Mouse (Mus musculus) brain, adult 2 months (tissue): ENCODE results near the gene Fam122a.

Source experiments
- DNase-seq: peaks from one replicate; pipeline ENCODE4 v3.0.0; 2011; ENCODE audit warnings: low read depth, low spot score

Gene Fam122a

GRCm38 (mm10) chr19:24476929-24477882, at the start of gene Fam122a:
Fam122a (minus strand) TSS chr19:24477356.
- peak; percentile 95 for DNase-seq

GRCm38 (mm10) chr19:24523476-24524313, 46.5 kb upstream of the Fam122a start:
- peak; percentile 98 for DNase-seq

DNA sequence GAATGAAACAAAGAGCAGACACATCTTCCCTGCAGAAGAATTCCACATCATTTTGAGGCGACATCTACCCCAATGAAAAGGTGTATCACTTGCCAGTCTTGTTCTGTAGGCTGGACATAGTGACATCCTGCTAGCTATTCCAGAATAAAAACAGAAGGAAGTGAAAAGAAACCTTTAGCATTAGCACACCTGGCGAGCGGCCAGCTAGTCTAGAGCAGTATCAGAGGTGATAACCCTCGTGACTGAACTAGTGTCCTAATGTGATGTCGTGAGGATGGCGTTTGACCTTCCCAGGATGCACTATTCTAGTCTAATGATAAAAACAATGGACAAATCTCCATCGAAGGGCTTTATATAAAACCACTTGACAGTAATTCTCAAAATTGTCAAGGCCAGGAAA, 44.8 kb upstream of the Fam122a start:
- DNase-seq = no peak

- no peak for DNase-seq
Measured at GRCm38 (mm10) chr19:24521146-24521545, 44.0 kb upstream of the Fam122a start.

- DNase-seq = no peak
Measured at GRCm38 (mm10) chr19:24519732-24520409, 42.7 kb upstream of the Fam122a start.

DNA sequence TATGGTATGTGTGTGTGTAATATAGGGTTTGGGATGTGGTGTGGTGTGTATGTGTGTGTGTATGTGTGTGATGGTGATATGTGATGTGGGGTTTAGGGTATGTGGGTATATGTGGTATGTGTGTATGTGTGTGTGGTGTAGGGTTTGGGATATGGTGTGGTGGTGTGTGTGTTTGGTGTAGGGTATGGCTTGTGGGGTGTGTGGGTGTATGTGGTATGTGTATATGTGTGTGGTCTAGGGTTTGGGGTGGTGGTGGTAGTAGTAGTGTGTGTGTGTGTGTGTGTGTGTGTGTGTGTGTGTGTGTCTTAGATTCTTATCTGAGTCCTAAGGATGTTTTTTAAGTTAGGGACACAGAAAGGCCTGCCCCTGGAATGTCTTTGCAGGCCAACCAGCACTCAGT, 41.2 kb upstream of the Fam122a start:
- DNase-seq = no peak

- DNase-seq = no peak
Measured at GRCm38 (mm10) chr19:24517057-24517456, 39.9 kb upstream of the Fam122a start.

DNA sequence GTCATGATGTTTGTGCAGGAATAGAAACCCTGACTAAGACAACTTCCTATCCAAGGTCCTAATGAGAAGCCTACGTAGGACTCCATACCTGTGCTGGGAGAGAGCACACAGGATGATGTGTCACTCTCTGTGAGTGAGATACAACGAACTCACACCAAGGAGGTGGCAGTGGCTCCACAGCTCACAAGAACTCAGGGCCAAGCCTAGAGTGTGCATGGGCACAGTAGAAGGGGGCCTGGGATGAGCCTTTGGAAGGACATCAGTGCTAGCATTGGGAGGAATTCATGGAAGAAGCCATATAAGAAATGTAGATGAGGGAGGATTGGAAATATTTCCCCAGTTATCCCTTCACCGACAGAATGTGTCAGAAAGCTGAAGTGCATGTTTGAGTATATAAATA, 38.8 kb upstream of the Fam122a start:
- no peak for DNase-seq

DNA sequence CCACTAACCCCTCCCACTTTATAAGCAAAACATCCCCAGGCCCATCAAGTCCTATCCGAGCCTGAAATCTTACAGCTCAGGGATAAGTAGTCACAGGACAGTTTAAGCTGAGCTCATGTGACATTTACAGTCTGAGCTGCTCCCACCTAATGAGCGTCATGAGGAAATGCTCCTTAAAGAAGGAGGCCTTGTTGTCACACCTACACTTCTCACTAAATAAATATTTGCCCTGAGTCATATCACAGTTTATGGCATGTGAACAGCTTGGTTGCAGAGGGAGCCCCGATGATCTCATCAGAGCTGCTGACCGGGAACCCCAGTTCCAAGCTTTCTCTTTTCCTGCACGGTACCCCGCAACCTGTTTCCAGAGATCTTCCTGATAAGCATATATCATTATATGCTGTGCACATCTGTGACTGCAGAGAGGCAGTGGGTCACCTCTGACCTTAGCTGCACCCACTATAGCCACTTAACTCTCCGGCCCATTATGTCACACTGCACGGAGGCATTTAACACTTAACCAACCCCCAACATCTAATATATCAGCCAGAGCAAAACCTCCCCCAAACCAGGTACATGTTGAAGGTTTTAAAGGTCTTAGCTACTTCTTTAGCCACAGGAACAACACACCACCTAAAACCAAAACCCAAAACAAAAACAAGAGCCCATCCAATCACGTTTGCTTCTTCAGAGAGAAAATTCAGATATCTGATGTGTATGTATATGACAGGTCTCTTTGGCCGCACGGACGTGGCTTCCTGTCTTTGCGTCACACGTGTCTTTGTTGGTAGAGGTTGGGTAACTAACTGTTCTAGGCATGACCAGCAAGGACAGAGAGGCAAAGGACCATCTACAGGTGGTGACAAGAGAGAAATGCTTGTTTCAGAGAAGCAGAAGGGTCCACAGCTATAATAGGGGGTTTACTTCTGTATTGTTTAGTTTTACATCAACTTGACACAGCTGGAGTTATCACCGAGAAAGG, 37.8 kb upstream of the Fam122a start:
- no peak for DNase-seq

GRCm38 (mm10) chr19:24513105-24513843, 36.1 kb upstream of the Fam122a start:
- no peak for DNase-seq

DNA sequence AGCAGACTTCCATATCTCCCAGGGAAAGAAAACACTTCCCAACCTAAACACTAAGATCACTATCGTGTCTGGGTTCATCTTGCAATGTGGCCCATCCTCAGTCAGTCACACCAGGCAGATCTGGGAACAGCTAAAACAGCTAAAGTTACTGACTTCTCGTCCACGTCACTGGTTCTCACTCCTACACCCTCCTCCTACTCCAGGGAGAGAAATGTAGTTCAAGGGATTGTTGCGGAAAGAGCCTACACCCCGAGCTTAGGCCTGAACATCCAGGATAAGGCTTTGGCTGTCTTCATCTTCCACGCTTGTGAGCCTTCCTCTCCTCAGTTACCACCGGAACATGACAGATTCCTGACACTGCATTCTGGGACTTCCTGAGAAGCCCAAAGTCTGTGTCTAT, 34.8 kb upstream of the Fam122a start:
- peak; percentile 46 for DNase-seq

- no peak for DNase-seq
Measured at GRCm38 (mm10) chr19:24509391-24509790, 32.2 kb upstream of the Fam122a start.

DNA sequence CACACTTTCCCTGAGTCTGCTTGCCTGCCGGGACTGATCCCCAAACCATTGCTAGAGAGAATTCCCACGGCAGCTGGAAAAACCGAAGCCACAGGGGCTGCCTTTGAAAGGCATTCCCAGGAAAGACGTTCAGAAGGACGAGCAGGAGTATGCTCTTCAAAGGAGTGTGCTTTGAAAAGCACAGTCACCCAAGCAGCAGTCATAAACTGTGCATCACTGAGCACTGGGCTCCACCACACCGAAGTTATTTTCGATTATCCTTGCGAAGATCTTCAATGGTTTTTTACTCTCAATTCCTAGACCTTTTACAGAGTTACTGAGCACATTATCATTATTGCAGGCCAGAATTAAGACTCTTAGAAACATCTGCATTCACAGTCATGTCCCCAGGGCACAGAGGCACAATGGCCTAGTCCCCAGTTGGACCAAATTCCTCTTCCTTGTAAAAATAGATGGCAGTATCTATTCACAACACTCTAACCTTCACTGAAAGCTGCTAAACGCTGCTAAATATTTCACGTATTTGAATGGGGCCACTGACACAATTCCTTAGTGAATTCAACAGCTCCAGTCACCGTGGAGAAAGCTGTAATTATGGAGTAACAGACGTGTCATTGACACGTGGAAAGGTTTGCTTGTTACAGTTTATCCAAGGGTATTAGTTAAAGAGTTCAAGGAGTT, 31.1 kb upstream of the Fam122a start:
- no peak for DNase-seq

DNA sequence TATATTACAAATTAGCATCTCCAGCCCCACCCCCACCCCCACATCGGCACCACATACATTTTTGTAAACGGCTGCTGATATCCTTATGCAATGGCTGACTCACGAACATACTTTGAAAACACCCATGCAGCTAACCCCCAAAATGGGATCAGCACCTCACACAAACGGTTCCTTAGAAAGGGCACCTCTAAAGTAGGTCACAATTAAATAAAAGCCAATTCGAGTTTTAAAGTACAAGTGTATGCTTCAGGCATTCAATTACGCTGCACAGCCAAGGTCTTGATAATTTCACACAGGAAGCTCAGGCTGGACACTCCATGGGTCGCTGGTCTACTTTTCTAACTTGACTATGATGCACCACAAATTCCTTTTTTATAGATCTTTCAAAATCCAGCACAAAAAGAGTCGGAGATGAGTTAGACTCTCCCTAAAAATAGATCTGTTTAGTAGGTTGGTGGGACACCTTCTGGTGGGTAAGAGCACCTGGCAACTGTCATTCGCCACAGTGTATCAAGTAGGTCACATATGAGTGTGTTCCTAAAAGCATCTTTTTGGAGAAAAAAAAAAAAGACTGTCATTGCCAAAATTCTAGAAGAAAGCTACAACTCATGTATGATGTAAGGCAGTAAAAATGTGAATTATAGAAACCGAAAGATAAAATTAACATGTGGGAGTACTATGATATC, 25.7 kb upstream of the Fam122a start:
- DNase-seq = peak; percentile 76

GRCm38 (mm10) chr19:24501525-24501924, 24.4 kb upstream of the Fam122a start:
- no peak for DNase-seq

- no peak for DNase-seq
Measured at GRCm38 (mm10) chr19:24500431-24500830, 23.3 kb upstream of the Fam122a start.

DNA sequence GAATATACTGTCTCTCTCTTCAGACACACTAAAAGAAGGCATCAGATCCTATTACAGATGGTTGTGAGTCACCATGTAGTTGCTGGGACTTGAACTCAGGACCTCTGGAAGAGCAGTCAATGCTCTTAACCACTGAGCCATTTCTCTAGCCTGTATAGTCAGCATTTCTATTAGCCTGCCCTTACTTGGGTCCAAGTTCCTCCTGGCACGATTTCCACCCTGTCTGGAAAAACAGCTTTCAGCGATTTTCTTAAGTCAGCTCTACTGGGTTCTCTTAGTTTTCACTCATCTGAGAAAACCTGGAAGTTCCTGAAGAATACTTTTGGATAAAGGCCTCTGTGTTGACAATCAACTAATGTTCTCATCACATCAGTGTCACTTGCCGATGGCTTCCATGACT, 22.1 kb upstream of the Fam122a start:
- no peak for DNase-seq

DNA sequence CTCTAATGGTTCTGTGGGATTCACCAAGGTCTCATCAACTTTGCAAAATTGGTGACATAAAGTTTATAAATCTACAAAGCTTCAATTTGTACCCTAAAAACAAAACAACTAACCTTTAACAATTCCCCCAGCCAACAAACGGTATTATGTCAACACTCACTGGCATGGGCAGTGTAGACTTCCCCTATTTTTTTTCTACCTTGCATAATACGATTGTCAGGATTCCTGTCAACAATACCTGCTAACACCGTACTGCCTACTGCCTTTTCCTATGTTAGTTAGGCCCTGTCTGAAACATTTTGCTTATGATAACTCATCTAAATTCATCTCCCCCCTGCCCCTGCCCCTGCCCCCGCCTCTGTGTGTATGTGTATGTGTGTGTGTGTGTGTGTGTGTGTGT, 16.7 kb upstream of the Fam122a start:
- no peak for DNase-seq

DNA sequence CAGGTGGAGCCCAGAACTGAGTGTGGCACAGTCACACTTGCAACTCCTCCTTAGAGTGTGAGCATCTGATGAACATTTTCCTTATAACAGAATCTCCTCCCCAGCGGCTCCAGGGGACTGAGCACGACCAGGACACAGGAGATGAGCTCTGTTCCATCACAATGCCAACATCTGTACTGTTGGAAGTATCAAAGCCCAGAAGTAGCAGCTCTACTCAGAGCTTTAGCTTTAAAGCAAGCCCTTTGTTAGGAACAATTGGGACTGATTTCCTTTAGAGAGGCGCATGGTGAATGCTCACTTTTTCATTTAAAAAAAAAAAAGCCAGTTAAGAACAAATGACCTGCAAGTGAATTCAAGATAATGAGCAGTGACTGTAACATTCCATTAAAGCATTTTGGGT, 14.7 kb upstream of the Fam122a start:
- no peak for DNase-seq
